Mouse (Mus musculus): ENCODE results near the gene Med27.

GRCm38 (mm10) chr2:29414852-29415473, 68.3 kb downstream of the Med27 start:
- TF ChIP-seq POLR2A (IDR thresholded peaks at IDR 0.05; ENCODE audit: borderline replicate concordance, control insufficient read depth, low read depth, low read length): no peak
- no peak for TF ChIP-seq CTCF (IDR thresholded peaks at IDR 0.05; ENCODE audit: control insufficient read depth, insufficient read depth, low read length)
